Mouse (Mus musculus): ENCODE measurements around the gene Gm42372. TPM values are rescaled to one million over a fixed set of nuclear protein-coding genes. Genes with fewer than 3 reads are reported as not detected.

The Gm42372 gene
- polyA plus RNA-seq, 1 experiment from 2014 or later, result 4.3 TPM

DNA sequence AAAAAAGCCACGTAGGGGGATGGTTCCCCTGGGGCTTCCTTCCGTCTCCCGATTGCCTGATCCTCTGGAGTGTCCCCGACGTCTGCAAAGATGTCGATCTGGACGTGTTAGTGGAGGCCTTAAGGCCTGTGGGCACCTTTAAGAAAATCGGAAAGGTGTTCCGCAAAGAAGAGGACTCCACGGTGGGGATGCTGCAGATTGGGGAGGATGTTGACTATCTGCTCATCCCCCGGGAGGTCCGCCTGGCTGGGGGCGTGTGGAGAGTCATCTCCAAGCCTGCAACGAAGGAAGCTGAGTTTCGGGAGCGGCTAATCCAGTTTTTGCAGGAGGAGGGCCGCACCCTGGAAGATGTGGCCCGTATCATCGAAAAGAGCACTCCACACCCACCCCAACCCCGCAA is 11.5 kb downstream of the Gm42372 start:
- Histone ChIP-seq H3K4me1 (peaks cover 41% of the 10 kb centered on the region), H3K27ac (replicated peaks) (peak overlapping the region; percentile 57), H3K4me2 (replicated peaks) (peak overlapping the region; percentile 48)

DNA sequence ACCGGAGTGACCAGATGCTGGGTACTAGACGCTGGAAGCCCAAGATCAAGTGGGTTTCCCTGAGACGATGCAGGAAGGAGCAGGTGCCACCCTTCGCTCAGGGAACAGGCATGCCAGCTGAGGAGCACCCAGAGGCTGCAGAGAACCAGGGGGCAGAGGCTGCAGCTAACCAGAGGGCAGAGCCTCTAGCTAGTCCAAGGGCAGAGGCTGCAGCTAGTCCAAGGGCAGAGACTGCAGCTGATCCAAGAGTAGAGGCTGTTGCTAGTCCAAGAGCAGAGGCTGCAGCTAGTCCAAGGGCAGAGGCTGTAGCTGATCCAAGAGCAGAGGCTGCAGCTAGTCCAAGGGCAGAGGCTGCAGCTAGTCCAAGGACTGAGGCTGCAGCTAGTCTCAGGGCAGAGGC is 12.5 kb downstream of the Gm42372 start:
- peak overlapping the region; percentile 48 for H3K4me2 ChIP-seq (replicated peaks)
- H3K4me3 ChIP-seq, result peak overlapping the region; percentile 41; the same call in 1 of the 2 replicates
- H3K27ac ChIP-seq (replicated peaks), result 0 out of 2 replicates have a peak overlapping the region, but pooled peaks have one; percentile 19
- no peaks in the 10 kb centered on the region for H3K36me3 ChIP-seq
- no peak overlapping the region for H3K9ac ChIP-seq (replicated peaks)
- 84% methylated on average over 4 of the region's 4 CpGs for WGBS
- no peaks in the 10 kb centered on the region for H3K27me3 ChIP-seq
- H3K4me1 ChIP-seq, result peaks cover 38% of the 10 kb centered on the region
- ATAC-seq (replicated peaks), result no peak
- no peaks in the 10 kb centered on the region for H3K9me3 ChIP-seq

More for the DNA sequence above, 11.5 kb downstream of the Gm42372 start:
- peak overlapping the region; percentile 41 for H3K4me3 ChIP-seq
- ATAC-seq (replicated peaks), result no peak
- H3K36me3 ChIP-seq, result no peaks in the 10 kb centered on the region
- H3K9me3 ChIP-seq, result no peaks in the 10 kb centered on the region
- H3K27me3 ChIP-seq, result no peaks in the 10 kb centered on the region
- peak overlapping the region; percentile 44 for H3K9ac ChIP-seq (replicated peaks)
- WGBS, result 7% methylated on average over 20 of the region's 20 CpGs

GRCm38 (mm10) chr7:16999233-16999632 is 16.3 kb downstream of the Gm42372 start:
- Histone ChIP-seq H3K27me3 (no peaks in the 10 kb centered on the region), H3K36me3 (0 out of 2 replicates have a peak, but pooled peaks cover 2% of the 10 kb centered on the region), H3K4me1 (peaks cover 16% of the 10 kb centered on the region), H3K4me3 (no peak overlapping the region), H3K9me3 (no peaks in the 10 kb centered on the region), H3K4me2 (replicated peaks) (no peak overlapping the region), H3K27ac (replicated peaks) (no peak overlapping the region), H3K9ac (replicated peaks) (no peak overlapping the region)
- 75% methylated on average over 4 of the region's 4 CpGs for WGBS
- no peak for ATAC-seq (replicated peaks)

- H3K4me3 ChIP-seq, result no peak overlapping the region
- no peaks in the 10 kb centered on the region for H3K9me3 ChIP-seq
- H3K4me1 ChIP-seq, result peaks cover 11% of the 10 kb centered on the region
- no peak overlapping the region for H3K27ac ChIP-seq (replicated peaks)
- H3K27me3 ChIP-seq, result no peaks in the 10 kb centered on the region
- no peak overlapping the region for H3K9ac ChIP-seq (replicated peaks)
- H3K4me2 ChIP-seq (replicated peaks), result no peak overlapping the region
- ATAC-seq (replicated peaks), result no peak
- H3K36me3 ChIP-seq, result peaks cover 6% of the 10 kb centered on the region
- WGBS, result 23% methylated on average over 4 of the region's 4 CpGs
Observed at GRCm38 (mm10) chr7:16999650-17000049, 16.8 kb downstream of the Gm42372 start.

DNA sequence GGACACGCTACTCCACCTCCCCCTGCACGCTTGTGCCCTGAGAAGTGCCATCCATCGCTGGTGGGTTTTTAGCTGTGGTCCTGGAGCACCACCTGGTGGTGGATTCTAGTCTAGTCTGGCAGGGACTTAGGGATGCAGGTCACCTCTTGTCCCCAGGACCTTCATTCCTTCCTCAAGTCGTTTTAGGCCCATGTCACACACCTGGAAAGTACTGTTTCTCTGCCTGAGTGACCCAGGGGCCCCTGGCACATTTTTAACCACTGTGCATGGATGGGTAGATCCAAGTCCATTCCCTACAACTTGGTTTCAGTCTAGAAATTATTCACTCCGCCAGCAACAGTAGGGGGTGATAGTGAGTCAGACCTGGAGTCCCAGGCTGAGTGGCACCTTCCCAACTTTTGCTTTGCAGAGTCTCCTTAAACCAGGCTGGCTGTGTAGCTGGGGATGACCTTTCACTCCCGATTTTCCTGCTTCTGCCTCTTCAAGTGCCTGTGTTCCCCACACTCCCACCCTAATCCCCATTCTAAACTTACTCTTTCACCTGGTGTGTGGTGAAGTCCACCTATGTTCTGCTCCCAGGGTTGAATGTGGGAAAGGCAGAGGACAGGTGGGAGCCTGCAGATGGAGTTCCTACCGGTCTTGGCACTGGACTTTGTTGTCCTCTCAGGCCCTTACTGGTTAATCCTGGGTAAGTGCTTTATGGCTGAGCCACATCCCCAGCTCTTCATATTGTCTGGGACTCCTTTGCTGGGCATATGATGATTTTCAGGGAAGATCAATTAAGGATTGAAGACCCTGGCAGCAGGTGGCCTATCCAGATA is 19.7 kb downstream of the Gm42372 start:
- 0 out of 2 replicates have a peak overlapping the region, but pooled peaks have one; percentile 17 for H3K27ac ChIP-seq (replicated peaks)
- H3K4me2 ChIP-seq (replicated peaks), result no peak overlapping the region
- H3K9ac ChIP-seq (replicated peaks), result no peak overlapping the region
- no peak overlapping the region for H3K4me3 ChIP-seq
- peaks cover 35% of the 10 kb centered on the region for H3K36me3 ChIP-seq
- no peaks in the 10 kb centered on the region for H3K9me3 ChIP-seq
- peaks cover 5% of the 10 kb centered on the region for H3K4me1 ChIP-seq
- peak; percentile 67 for ATAC-seq (replicated peaks)
- 13% methylated on average over 7 of the region's 7 CpGs for WGBS
- H3K27me3 ChIP-seq, result no peaks in the 10 kb centered on the region

DNA sequence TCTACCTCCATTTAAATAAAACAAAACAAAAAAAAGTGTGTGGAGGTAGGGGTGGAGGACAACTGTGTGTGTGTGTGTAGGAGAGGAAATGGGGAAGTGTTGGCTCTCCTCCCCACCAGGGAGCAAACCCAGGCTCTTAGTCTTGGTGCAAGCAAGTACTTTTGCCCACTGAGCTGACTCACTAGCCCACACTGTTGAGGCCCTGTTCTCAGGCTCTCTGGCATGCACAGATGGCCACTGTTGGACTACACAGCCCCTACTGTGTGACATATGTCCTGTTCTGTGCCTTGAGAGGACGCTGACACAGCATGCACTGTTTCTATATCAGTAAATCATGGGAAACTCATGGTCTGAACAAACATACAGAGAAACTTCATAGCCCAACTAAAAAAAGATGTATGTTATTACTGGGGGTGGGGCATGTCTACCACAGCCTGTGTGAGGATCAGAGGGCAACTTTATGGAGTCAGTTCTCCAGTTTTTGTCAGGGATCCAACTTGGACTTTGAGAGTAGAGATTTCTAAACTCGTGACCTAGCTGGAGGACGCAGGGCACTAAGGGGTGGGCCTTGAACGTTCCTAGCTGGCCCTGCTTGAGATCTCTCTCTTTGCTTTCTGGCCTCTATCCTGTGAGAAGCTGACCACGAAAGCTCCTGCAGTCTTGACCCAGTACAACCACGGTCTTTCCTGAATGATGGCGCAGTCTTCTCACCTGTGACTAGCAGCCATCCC is 20.5 kb downstream of the Gm42372 start:
- 87% methylated on average over 7 of the region's 7 CpGs for WGBS
- no peak overlapping the region for H3K4me2 ChIP-seq (replicated peaks)
- no peak overlapping the region for H3K9ac ChIP-seq (replicated peaks)
- no peaks in the 10 kb centered on the region for H3K9me3 ChIP-seq
- no peaks in the 10 kb centered on the region for H3K27me3 ChIP-seq
- H3K4me1 ChIP-seq, result peaks cover 5% of the 10 kb centered on the region
- H3K27ac ChIP-seq (replicated peaks), result 0 out of 2 replicates have a peak overlapping the region, but pooled peaks have one; percentile 17
- peaks cover 43% of the 10 kb centered on the region for H3K36me3 ChIP-seq
- ATAC-seq (replicated peaks), result no peak
- H3K4me3 ChIP-seq, result no peak overlapping the region

- ATAC-seq (replicated peaks), result no peak
- 82% methylated on average over 7 of the region's 7 CpGs for WGBS
Observed at GRCm38 (mm10) chr7:17004716-17005115, 21.8 kb downstream of the Gm42372 start.

GRCm38 (mm10) chr7:17007300-17007699 is 24.4 kb downstream of the Gm42372 start:
- no peaks in the 10 kb centered on the region for H3K9me3 ChIP-seq
- no peak overlapping the region for H3K4me3 ChIP-seq
- H3K9ac ChIP-seq (replicated peaks), result no peak overlapping the region
- ATAC-seq (replicated peaks), result no peak
- H3K4me2 ChIP-seq (replicated peaks), result no peak overlapping the region
- no peaks in the 10 kb centered on the region for H3K4me1 ChIP-seq
- peaks cover 75% of the 10 kb centered on the region for H3K36me3 ChIP-seq
- 83% methylated on average over 4 of the region's 4 CpGs for WGBS
- no peak overlapping the region for H3K27ac ChIP-seq (replicated peaks)
- H3K27me3 ChIP-seq, result no peaks in the 10 kb centered on the region

More at GRCm38 (mm10) chr7:17004716-17005115, 21.8 kb downstream of the Gm42372 start:
- Histone ChIP-seq H3K4me3 (no peak overlapping the region), H3K36me3 (peaks cover 54% of the 10 kb centered on the region), H3K9ac (replicated peaks) (no peak overlapping the region), H3K9me3 (no peaks in the 10 kb centered on the region), H3K27ac (replicated peaks) (no peak overlapping the region), H3K27me3 (no peaks in the 10 kb centered on the region), H3K4me2 (replicated peaks) (no peak overlapping the region), H3K4me1 (no peaks in the 10 kb centered on the region; the same call in 1 of the 2 replicates)

DNA sequence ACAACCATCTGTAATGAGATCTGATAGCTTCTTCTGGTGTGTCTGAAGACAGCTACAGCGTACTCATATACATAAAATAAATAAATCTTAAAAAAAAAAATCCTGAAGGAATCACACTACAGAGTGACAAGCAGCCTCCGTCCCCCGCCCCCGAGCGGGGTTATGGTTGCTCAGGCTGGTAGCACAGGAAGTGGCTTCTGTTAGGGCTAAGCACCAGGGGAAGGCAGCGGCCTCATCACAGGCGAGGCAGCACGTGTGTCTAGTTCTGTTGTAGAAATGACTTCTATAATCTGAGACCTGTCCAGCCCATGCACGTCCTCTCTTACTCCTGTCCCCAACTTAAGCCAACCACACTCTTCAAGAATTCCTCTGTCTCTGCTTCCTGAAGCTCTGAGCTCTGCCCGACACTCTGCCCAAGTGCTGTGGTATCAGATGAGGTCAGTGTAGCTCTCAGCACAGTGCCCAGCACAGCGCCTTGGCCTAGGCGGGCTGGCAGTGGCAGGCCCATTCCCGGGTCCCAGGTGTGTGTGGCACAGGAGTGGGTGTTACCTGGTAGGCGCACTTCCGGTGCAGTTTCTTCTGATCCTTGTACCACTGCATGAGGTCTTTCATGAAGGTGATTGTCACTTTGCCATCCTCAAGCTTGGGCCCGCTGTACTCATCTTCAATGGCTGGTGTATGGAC is 26.6 kb downstream of the Gm42372 start:
- H3K36me3 ChIP-seq, result peaks cover 90% of the 10 kb centered on the region
- H3K27me3 ChIP-seq, result no peaks in the 10 kb centered on the region
- H3K4me3 ChIP-seq, result no peak overlapping the region
- ATAC-seq (replicated peaks), result no peak
- H3K4me1 ChIP-seq, result no peaks in the 10 kb centered on the region
- no peak overlapping the region for H3K9ac ChIP-seq (replicated peaks)
- H3K27ac ChIP-seq (replicated peaks), result no peak overlapping the region
- WGBS, result 92% methylated on average over 16 of the region's 16 CpGs
- no peak overlapping the region for H3K4me2 ChIP-seq (replicated peaks)
- H3K9me3 ChIP-seq, result no peaks in the 10 kb centered on the region

GRCm38 (mm10) chr7:17010010-17010347 is 27.1 kb downstream of the Gm42372 start:
- H3K9me3 ChIP-seq, result no peaks in the 10 kb centered on the region
- H3K27ac ChIP-seq (replicated peaks), result no peak overlapping the region
- H3K4me1 ChIP-seq, result no peaks in the 10 kb centered on the region
- H3K4me2 ChIP-seq (replicated peaks), result no peak overlapping the region
- no peaks in the 10 kb centered on the region for H3K27me3 ChIP-seq
- H3K36me3 ChIP-seq, result peaks cover 90% of the 10 kb centered on the region
- H3K4me3 ChIP-seq, result no peak overlapping the region
- H3K9ac ChIP-seq (replicated peaks), result no peak overlapping the region
- 90% methylated on average over 5 of the region's 5 CpGs for whole genome bisulfite sequencing
- ATAC-seq (replicated peaks), result no peak

- peaks cover 12% of the 10 kb centered on the region for H3K4me1 ChIP-seq
- no peak overlapping the region for H3K4me3 ChIP-seq
- no peak overlapping the region for H3K9ac ChIP-seq (replicated peaks)
- H3K27ac ChIP-seq (replicated peaks), result no peak overlapping the region
- no peak for ATAC-seq (replicated peaks)
- H3K4me2 ChIP-seq (replicated peaks), result no peak overlapping the region
- H3K9me3 ChIP-seq, result no peaks in the 10 kb centered on the region
- H3K27me3 ChIP-seq, result no peaks in the 10 kb centered on the region
- 92% methylated on average over 7 of the region's 7 CpGs for WGBS
- peaks cover 77% of the 10 kb centered on the region for H3K36me3 ChIP-seq
Observed at GRCm38 (mm10) chr7:17011909-17012590, 29.2 kb downstream of the Gm42372 start.

Data from forebrain, embryonic 15.5 days (tissue).